Mouse (Mus musculus) testis, adult 2 months (tissue): ENCODE results near the gene Hc.

Experiments
- CTCF ChIP-seq: fragments of 200-500 bp; IDR thresholded peaks from 2 replicates; pipeline ENCODE4 v1.5.1; 2012; ENCODE audit warnings: low read depth, mild to moderate bottlenecking, inconsistent platforms, low read length, moderate library complexity; ENCODE audit not compliant: control insufficient read depth, insufficient read depth, insufficient replicate concordance
- POLR2A ChIP-seq: fragments of 200-500 bp; IDR thresholded peaks from 2 replicates; pipeline ENCODE4 v1.6.1; 2012; ENCODE audit warnings: low read depth, mild to moderate bottlenecking, inconsistent platforms, low read length, moderate library complexity; ENCODE audit not compliant: control insufficient read depth

DNA sequence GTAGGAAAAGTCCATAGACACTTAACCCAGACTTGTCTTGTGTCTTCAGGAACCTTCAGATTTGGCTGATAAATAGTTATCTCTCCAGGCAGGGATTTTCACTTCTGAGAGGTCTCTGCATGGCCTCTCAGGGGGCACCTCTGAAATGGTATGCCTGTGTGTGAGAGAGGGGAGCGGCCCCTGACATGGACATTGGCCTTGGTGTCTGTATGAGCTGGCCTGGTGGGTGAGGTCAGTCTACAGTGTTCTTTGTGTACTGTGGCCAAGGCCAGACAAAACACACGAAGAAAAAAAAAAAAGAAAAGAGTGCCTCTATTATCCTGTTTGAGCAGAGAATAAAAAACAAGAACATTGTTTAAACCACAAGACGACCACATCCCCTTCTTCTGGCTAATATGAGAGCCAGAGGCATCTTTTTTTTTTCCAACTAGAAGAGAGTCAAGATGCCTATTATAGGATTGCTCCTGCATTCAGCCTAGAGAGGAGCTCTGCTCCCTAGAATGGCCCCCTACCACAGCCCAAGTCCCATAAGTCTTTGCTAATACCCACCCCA is 81.7 kb downstream of the Hc start:
- TF ChIP-seq CTCF = no peak
- no peak for TF ChIP-seq POLR2A
